Comparison of ENCODE assay signal across 40 mouse cellular contexts in genomic region chr10:21571615-21572014, GRCm38 (mm10). TPM values are rescaled to one million over a fixed set of nuclear protein-coding genes. Genes with fewer than 3 reads are reported as not detected.
DNase-seq lines count a peak whose midpoint lies in the region; ATAC-seq and TF ChIP-seq lines count a peak whose summit lies in the region.
"Had no signal": no experiment of that assay in that cellular context is flagged by ENCODE, and none has a peak within 500 bp of the region (broad histone marks: within the 10 kb centered on the region; RNA-seq: fewer than 3 reads in every experiment).

No protein-coding gene starts in this region.

- DNase-seq in heart, adult 11 months, result peak; percentile 70
- no peak for DNase-seq in heart, postnatal 4 days
- DNase-seq in liver, adult 2 months (ENCODE audit: extremely low read depth, low read depth, low spot score), result peak; percentile 49
- no peak for DNase-seq in liver
- DNase-seq in kidney, postnatal 14 days, result peak; percentile 83
- DNase-seq in c-Kit-positive CD71-positive TER-119-positive erythroid progenitor cells, embryonic 14.5 days (ENCODE audit: low spot score), result no peak
- DNase-seq in left cerebral cortex, postnatal 4 days, result no peak
- DNase-seq: adrenal gland, postnatal 14 days; cerebellum, adult 11-12 months; cerebellum, adult 9-11 months; forebrain, postnatal 0 days; heart, postnatal 10 days; liver, postnatal 0 days; midbrain, embryonic 14.5 days; right cerebral cortex, postnatal 25 days; thymus, adult 2 months; thymus, postnatal 36 days had no signal

- WGBS in liver, adult 2 months, result 75% methylated on average over 4 of the region's 4 CpGs

- no peaks in the 10 kb centered on the region for H3K27me3 ChIP-seq in liver, adult 2 months (ENCODE audit: control insufficient read depth, insufficient read depth, low read length)
- H3K27me3 ChIP-seq: embryonic facial prominence, embryonic 13.5 days; heart, embryonic 13.5 days; hindbrain, embryonic 15.5 days; limb, embryonic 12.5 days; liver, embryonic 12.5 days; neural tube, embryonic 15.5 days had no signal

- no peak for TF ChIP-seq CTCF in liver, adult 2 months (IDR thresholded peaks at IDR 0.05; ENCODE audit: low read depth, low read length)

- H3K27ac ChIP-seq in liver, adult 2 months (replicated peaks; ENCODE audit: insufficient read depth, low read depth, low read length), result no peak overlapping the region
- H3K27ac ChIP-seq: embryonic facial prominence, embryonic 13.5 days; heart, embryonic 13.5 days; hindbrain, embryonic 10.5 days; hindbrain, embryonic 15.5 days; limb, embryonic 12.5 days; liver, embryonic 12.5 days; macrophage; neural tube, embryonic 15.5 days had no signal

- H3K4me3 ChIP-seq in liver, adult 2 months (ENCODE audit: insufficient read depth, low read depth, low read length), result no peak overlapping the region
- H3K4me3 ChIP-seq: embryonic facial prominence, embryonic 13.5 days; heart, embryonic 13.5 days; hindbrain, embryonic 10.5 days; hindbrain, embryonic 15.5 days; limb, embryonic 12.5 days; liver, embryonic 12.5 days; neural tube, embryonic 15.5 days had no signal

- no peak overlapping the region for H3K9ac ChIP-seq in liver, adult 2 months (ENCODE audit: low read depth, low read length)
- H3K9ac ChIP-seq: embryonic facial prominence, embryonic 13.5 days; forebrain, postnatal 0 days; heart, embryonic 13.5 days; hindbrain, embryonic 15.5 days; limb, embryonic 12.5 days; liver, embryonic 12.5 days; liver, postnatal 0 days; neural tube, embryonic 15.5 days had no signal

- intact Hi-C loops in left cerebral cortex, postnatal 4 days (cut with DNase I), result no loop called here

- ATAC-seq in erythroid progenitor cell, adult 5-6 weeks (replicated peaks; ENCODE audit: low FRiP score, poor library complexity, severe bottlenecking), result no peak
- ATAC-seq: forebrain, postnatal 0 days; inflammation-experienced regulatory T-cells, adult 6 months; liver, embryonic 12.5 days; liver, postnatal 0 days; lung, postnatal 0 days had no signal

- no peaks in the 10 kb centered on the region for H3K4me1 ChIP-seq in liver, adult 2 months (ENCODE audit: control insufficient read depth, insufficient read depth, low read length)
- H3K4me1 ChIP-seq: embryonic facial prominence, embryonic 13.5 days; heart, embryonic 13.5 days; hindbrain, embryonic 10.5 days; hindbrain, embryonic 15.5 days; limb, embryonic 12.5 days; liver, embryonic 12.5 days; neural tube, embryonic 15.5 days had no signal

- H3K79me2 ChIP-seq in liver, adult 2 months (ENCODE audit: control insufficient read depth, insufficient read depth, low read length), result no peaks in the 10 kb centered on the region

- no peak for TF ChIP-seq POLR2A in liver, adult 2 months (IDR thresholded peaks at IDR 0.05; ENCODE audit: extremely low read depth, insufficient read depth, low read length)

- no peaks in the 10 kb centered on the region for H3K36me3 ChIP-seq in liver, adult 2 months (ENCODE audit: control insufficient read depth, insufficient read depth, low read length)
- H3K36me3 ChIP-seq: embryonic facial prominence, embryonic 13.5 days; G1E; heart, embryonic 13.5 days; hindbrain, embryonic 10.5 days; hindbrain, embryonic 15.5 days; limb, embryonic 12.5 days; liver, embryonic 12.5 days; neural tube, embryonic 15.5 days had no signal

RNA-seq across cellular contexts. Expression of gene 1700020N01Rik, which starts 21.3 kb away (rescaled TPM):
- not detected for total RNA-seq in heart, postnatal 4 days (2021)
- total RNA-seq in liver, adult 2 months (2014; rRNA removed), result 0.13 TPM in 1 of 2 replicates, not detected in the other
- not detected in 2 replicates for polyA plus RNA-seq in liver, adult 2 months (2012; rRNA removed)
- total RNA-seq in left cerebral cortex, postnatal 4 days (2021), result not detected
- total RNA-seq in erythroid progenitor cell, adult 5-6 weeks (2015; ENCODE audit: low replicate concordance), result not detected in 2 replicates
- not detected in 2 replicates for total RNA-seq in erythroid progenitor cell, adult 5-6 weeks (2017; ENCODE audit: low replicate concordance)
- total RNA-seq: adrenal gland, postnatal 14 days; common myeloid progenitor, adult 5-6 weeks; forebrain, postnatal 0 days; G1E; gastrocnemius, adult 8-10 months; gastrocnemius, postnatal 4 days; heart, adult 8-10 months; heart, postnatal 10 days; layer of hippocampus, adult 18-20 months; layer of hippocampus, postnatal 10 days; left cerebral cortex, adult 18-20 months; left cerebral cortex, postnatal 14 days; megakaryocyte-erythroid progenitor cell, adult 5-6 weeks had no signal
- polyA plus RNA-seq: embryonic facial prominence, embryonic 13.5 days; forebrain, embryonic 11.5 days; forebrain, postnatal 0 days; G1E; heart, embryonic 13.5 days; hindbrain, embryonic 10.5 days; hindbrain, embryonic 15.5 days; inflammation-experienced regulatory T-cells, adult 6 months; limb, embryonic 12.5 days; liver, embryonic 12.5 days; macrophage; midbrain, embryonic 14.5 days; neural tube, embryonic 15.5 days; spleen, adult 2 months had no signal

Comparison
In these comparisons a context has a peak if more than half of its experiments do, and no peak if none do; other contexts are left out.
1. DNase-seq: peak in heart, adult 11 months (single experiment), liver, adult 2 months (single experiment) and kidney, postnatal 14 days (single experiment); none in heart, postnatal 4 days (single experiment), liver (single experiment), c-Kit-positive CD71-positive TER-119-positive erythroid progenitor cells, embryonic 14.5 days (single experiment) and left cerebral cortex, postnatal 4 days (single experiment).